12 mouse cellular contexts compared by ENCODE assay signal in genomic region chr2:48424562-48424961, GRCm38 (mm10).
DNase-seq lines count a peak whose midpoint lies in the region; ATAC-seq and TF ChIP-seq lines count a peak whose summit lies in the region.
"Had no signal": no experiment of that assay in that cellular context is flagged by ENCODE, and none has a peak within 500 bp of the region (broad histone marks: within the 10 kb centered on the region; RNA-seq: fewer than 3 reads in every experiment).

No protein-coding gene starts in this region.

- peak; percentile 32 for ATAC-seq in activated CD4-positive, CD25-positive, alpha-beta regulatory T cell, adult 4 months
- ATAC-seq in forebrain, postnatal 0 days: peak; percentile 4; the same call in 1 of the 2 replicates
- no peak for ATAC-seq in midbrain, embryonic 12.5 days (ENCODE audit: low FRiP score, low read depth)

- no peaks in the 10 kb centered on the region for H3K36me3 ChIP-seq in forebrain, postnatal 0 days (ENCODE audit: insufficient read depth)
- H3K36me3 ChIP-seq in midbrain, embryonic 12.5 days: no peaks in the 10 kb centered on the region
- H3K36me3 ChIP-seq: limb, embryonic 13.5 days; stomach, embryonic 15.5 days had no signal

- H3K9ac ChIP-seq in forebrain, postnatal 0 days: 0 out of 2 replicates have a peak overlapping the region, but pooled peaks have one; percentile 19
- H3K9ac ChIP-seq in midbrain, embryonic 12.5 days (replicated peaks): no peak overlapping the region
- H3K9ac ChIP-seq: limb, embryonic 13.5 days; stomach, embryonic 15.5 days had no signal

- H3K9me3 ChIP-seq in forebrain, postnatal 0 days (ENCODE audit: low read length): no peaks in the 10 kb centered on the region
- H3K9me3 ChIP-seq in midbrain, embryonic 12.5 days: no peaks in the 10 kb centered on the region
- H3K9me3 ChIP-seq: limb, embryonic 13.5 days; stomach, embryonic 15.5 days had no signal

- DNase-seq in CD4-positive, CD25-positive, alpha-beta regulatory T cell, adult 2 months (ENCODE audit: low read depth, low spot score): peak; percentile 37
- peak; percentile 58 for DNase-seq in forebrain, postnatal 0 days
- DNase-seq in right cerebral cortex, adult 2 months (ENCODE audit: low spot score in 2 of 2): no peak
- DNase-seq in cerebellum, postnatal 14 days: no peak
- DNase-seq in left cerebral cortex, postnatal 4 days: no peak
- DNase-seq: cerebellum, postnatal 36 days; heart, adult 11 months; lung, adult 2 months had no signal

- intact Hi-C loops in left cerebral cortex, postnatal 4 days (cut with DNase I): no loop called here

- H3K27me3 ChIP-seq in forebrain, postnatal 0 days (ENCODE audit: insufficient read depth, low read length): no peaks in the 10 kb centered on the region
- 0 out of 2 replicates have a peak, but pooled peaks cover 3% of the 10 kb centered on the region for H3K27me3 ChIP-seq in midbrain, embryonic 12.5 days
- H3K27me3 ChIP-seq: limb, embryonic 13.5 days; stomach, embryonic 15.5 days had no signal

- H3K4me1 ChIP-seq in forebrain, postnatal 0 days (ENCODE audit: insufficient read depth): peaks cover 14% of the 10 kb centered on the region; the same call in 1 of the 2 replicates
- peaks cover 32% of the 10 kb centered on the region for H3K4me1 ChIP-seq in midbrain, embryonic 12.5 days
- H3K4me1 ChIP-seq: stomach, embryonic 15.5 days had no signal

- no peak overlapping the region for H3K4me3 ChIP-seq in forebrain, postnatal 0 days (ENCODE audit: low read depth, low read length)
- no peak overlapping the region for H3K4me3 ChIP-seq in midbrain, embryonic 12.5 days
- H3K4me3 ChIP-seq: limb, embryonic 13.5 days; stomach, embryonic 15.5 days had no signal

- H3K27ac ChIP-seq in forebrain, postnatal 0 days (ENCODE audit: low read depth, low read length): no peak overlapping the region
- H3K27ac ChIP-seq in midbrain, embryonic 12.5 days (replicated peaks): peak overlapping the region; percentile 77; the same call in 1 of the 2 replicates
- H3K27ac ChIP-seq: limb, embryonic 13.5 days; stomach, embryonic 15.5 days had no signal

- peak overlapping the region; percentile 33 for H3K4me2 ChIP-seq in forebrain, postnatal 0 days (ENCODE audit: low read depth)
- peak overlapping the region; percentile 42 for H3K4me2 ChIP-seq in midbrain, embryonic 12.5 days (replicated peaks)
- H3K4me2 ChIP-seq: limb, embryonic 13.5 days; stomach, embryonic 15.5 days had no signal

- 14% methylated on average over 9 of the region's 9 CpGs for WGBS in forebrain, postnatal 0 days
- 15% methylated on average over 9 of the region's 9 CpGs for WGBS in midbrain, embryonic 12.5 days

- TF ChIP-seq CTCF in forebrain, postnatal 0 days (IDR thresholded peaks at IDR 0.05; ENCODE audit: low read depth): no peak

Comparison
In these comparisons a context has a peak if more than half of its experiments do, and no peak if none do; other contexts are left out.
1. DNase-seq: peak in CD4-positive, CD25-positive, alpha-beta regulatory T cell, adult 2 months (single experiment) and forebrain, postnatal 0 days (single experiment); none in right cerebral cortex, adult 2 months (0 of 2), cerebellum, postnatal 14 days (0 of 2) and left cerebral cortex, postnatal 4 days (single experiment).